Mouse (Mus musculus) liver, embryonic 14.5 days (tissue): Measurements from ENCODE around the gene Pon2. TPM values are rescaled to one million over a fixed set of nuclear protein-coding genes. Genes with fewer than 3 reads are reported as not detected.

Source experiments
- ATAC-seq: fragments of 200-750 bp; cut with Nextera tagmentation; 2 replicates; pipeline ENCODE4 v1.8.0; 2017; ENCODE audit warnings: moderate number of reproducible peaks, mild to moderate bottlenecking, moderate library complexity; ENCODE audit not compliant: insufficient read depth
- DNase-seq, 3 experiments: peaks; one replicate each; pipeline ENCODE4 v3.0.0-alpha.2; 2012 to 2013; ENCODE audit warnings: low read depth in 3 of 3, low spot score in 3 of 3
- H3K27ac ChIP-seq: fragments of 300-500 bp; sonication (generic); 2 replicates; pipeline ENCODE4 v1.5.1; 2014; ENCODE audit warnings: moderate library complexity, mild to moderate bottlenecking, control low read depth, inconsistent platforms
- H3K27me3 ChIP-seq: fragments of 300-500 bp; sonication (generic); 2 replicates; pipeline ENCODE4 v1.6.1; 2014; ENCODE audit warnings: mild to moderate bottlenecking, low read length, moderate library complexity; ENCODE audit not compliant: control insufficient read depth, insufficient read depth
- H3K36me3 ChIP-seq: fragments of 300-500 bp; sonication (generic); replicated peaks from 2 replicates; pipeline ENCODE4 v1.6.1; 2014; ENCODE audit warnings: low read depth; ENCODE audit not compliant: control insufficient read depth, insufficient read depth
- H3K4me1 ChIP-seq, 2 experiments: fragments of 200-500 bp in 1 of 2; fragments of 300-500 bp in 1 of 2; sonication (generic) in 1 of 2; replicated peaks; 2 replicates each; pipeline ENCODE4 v1.6.1; 2012 to 2014; ENCODE audit warnings: antibody characterized with exemption in 1 of 2, inconsistent platforms in 1 of 2, low read length in 1 of 2; ENCODE audit not compliant: control insufficient read depth in 2 of 2, insufficient read depth in 2 of 2
- H3K4me2 ChIP-seq: fragments of 300-500 bp; sonication (generic); 2 replicates; pipeline ENCODE4 v1.6.1; 2014; ENCODE audit warnings: low read depth, mild to moderate bottlenecking, control low read depth, moderate library complexity
- H3K4me3 ChIP-seq, 2 experiments: fragments of 200-500 bp in 1 of 2; fragments of 300-500 bp in 1 of 2; sonication (generic) in 1 of 2; 2 replicates each; pipeline ENCODE4 v1.5.1; 2012 to 2014; ENCODE audit warnings: low read depth in 2 of 2, low read length in 2 of 2, mild to moderate bottlenecking in 2 of 2, control low read depth in 1 of 2, inconsistent platforms in 1 of 2, moderate library complexity in 1 of 2; ENCODE audit not compliant: insufficient read depth in 1 of 2
- H3K9ac ChIP-seq: fragments of 300-500 bp; sonication (generic); replicated peaks from 2 replicates; pipeline ENCODE4 v1.6.1; 2014; ENCODE audit warnings: mild to moderate bottlenecking, control low read depth, moderate library complexity
- H3K9me3 ChIP-seq: fragments of 300-500 bp; sonication (generic); 2 replicates; pipeline ENCODE4 v1.6.1; 2016; ENCODE audit warnings: low read length, mixed read lengths; ENCODE audit not compliant: control insufficient read depth
- CTCF ChIP-seq: IDR thresholded peaks from 2 replicates; pipeline ENCODE4 v1.5.1; 2016; ENCODE audit warnings: antibody characterized with exemption, low read depth, control low read depth
- EP300 ChIP-seq: IDR thresholded peaks from 2 replicates; pipeline ENCODE4 v1.6.1; 2016; ENCODE audit warnings: antibody characterized with exemption, low read depth
- WGBS: fragments of 180-500 bp; shearing (Covaris S2); extraction: QIAGEN DNeasy Blood & Tissue Kit; methylation state at CpG from one replicate; pipeline ENCODE4 v1.1.7; 2014; ENCODE audit not compliant: insufficient replicate concordance; 5-methylcytosine and 5-hydroxymethylcytosine counted together
- polyA plus RNA-seq, 2 experiments: library from polyadenylated mRNA; depleted of rRNA in 1 of 2; stranded (reverse) in 1 of 2; unstranded in 1 of 2; fragments of >200 nt; fragmentation: Nextera tagmentation in 1 of 2; extraction: Ambion mirVana in 1 of 2; gene quantifications; 2 replicates each; pipeline versions ENCODE4 v1.2.1 to v1.2.3; 2012 to 2014

Gene Pon2
- polyA plus RNA-seq, 2 experiments = 27.3 to 32.5 TPM

- peak overlapping the region; percentile 31; the same call in 1 of the 2 replicates for H3K27ac ChIP-seq
- peak overlapping the region; percentile 18; the same call in 1 of the 2 replicates for H3K4me2 ChIP-seq
Observed at GRCm38 (mm10) chr6:5263250-5263999, 34.8 kb downstream of the Pon2 start.

GRCm38 (mm10) chr6:5262322-5263249 is 35.7 kb downstream of the Pon2 start:
- peaks cover 41% of the 10 kb centered on the region for H3K36me3 ChIP-seq
- H3K27ac ChIP-seq = no peak overlapping the region
- no peak overlapping the region for H3K9ac ChIP-seq
- TF ChIP-seq EP300 = no peak
- no peak overlapping the region for H3K4me3 ChIP-seq
- ATAC-seq = no peak
- no peak overlapping the region for H3K4me2 ChIP-seq
- no peaks in the 10 kb centered on the region for H3K9me3 ChIP-seq
- H3K4me1 ChIP-seq = peaks cover 11 to 13% of the 10 kb centered on the region in 2 experiments
- no peaks in the 10 kb centered on the region for H3K27me3 ChIP-seq
- WGBS = 66% methylated on average over 9 of the region's 10 CpGs
- no peak for DNase-seq

More at GRCm38 (mm10) chr6:5263250-5263999, 34.8 kb downstream of the Pon2 start:
- Histone ChIP-seq H3K9me3 (no peaks in the 10 kb centered on the region), H3K4me3 (no peak overlapping the region), H3K27me3 (no peaks in the 10 kb centered on the region), H3K36me3 (peaks cover 48% of the 10 kb centered on the region), H3K9ac (no peak overlapping the region), H3K4me1 (peaks cover 11 to 13% of the 10 kb centered on the region in 2 experiments)
- peak; percentile 81 for ATAC-seq
- TF ChIP-seq EP300 (peak; percentile 94), CTCF (no peak)
- peak; percentile 44 to 55 (median 48) for DNase-seq
- WGBS = 60% methylated on average over 8 of the region's 8 CpGs

- H3K4me1 ChIP-seq = peaks cover 13 to 17% of the 10 kb centered on the region in 2 experiments
- ATAC-seq (peak; percentile 99), DNase-seq (peak; percentile 55 to 63 (median 57))
- peak within 1 kb of the TSS; percentile 1 for H3K27ac ChIP-seq
- TF ChIP-seq EP300 (no peak), CTCF (peak; percentile 45)
- H3K9me3 ChIP-seq = no peaks in the 10 kb centered on the region
- no peaks in the 10 kb centered on the region for H3K27me3 ChIP-seq
- peak within 1 kb of the TSS; percentile 67 for H3K9ac ChIP-seq
- no peaks in the 10 kb centered on the region for H3K36me3 ChIP-seq
- H3K4me3 ChIP-seq = peak within 1 kb of the TSS; percentile 69 to 93
- H3K4me2 ChIP-seq = peak within 1 kb of the TSS; percentile 68
- 1% methylated on average over 16 of the region's 16 CpGs for WGBS
Observed at GRCm38 (mm10) chr6:5255722-5256451, 42.4 kb downstream of the Pon2 start, which contains the start of gene Pon3. Gene Pon3 (minus strand): TSS chr6:5256286.

GRCm38 (mm10) chr6:5255291-5255690 is 43.0 kb downstream of the Pon2 start:
- H3K4me1 ChIP-seq = peaks cover 13 to 17% of the 10 kb centered on the region in 2 experiments
- ATAC-seq (no peak), DNase-seq (no peak)
- no peak overlapping the region; the same call in 1 of the 2 replicates for H3K27ac ChIP-seq
- H3K9me3 ChIP-seq = no peaks in the 10 kb centered on the region
- peak overlapping the region; percentile 68 for H3K4me2 ChIP-seq
- peak overlapping the region; percentile 67 for H3K9ac ChIP-seq
- H3K27me3 ChIP-seq = no peaks in the 10 kb centered on the region
- H3K36me3 ChIP-seq = no peaks in the 10 kb centered on the region
- WGBS = 22% methylated on average over 6 of the region's 6 CpGs
- H3K4me3 ChIP-seq = peak overlapping the region; percentile 69 to 93
- TF ChIP-seq CTCF = no peak
- TF ChIP-seq EP300 = no peak
